Mouse (Mus musculus) cerebellum, adult 8-10 months (tissue): Measurements from ENCODE around the gene Olfr312.
A peak's percentile ranks its signal among the peaks of the same experiment; 100 is the strongest.

Experiments used
- DNase-seq: peaks from one replicate; pipeline ENCODE4 v3.0.0; 2022

The Olfr312 gene

GRCm38 (mm10) chr11:58867039-58867953 is 38.3 kb downstream of the Olfr312 start, which contains the start of gene 2810021J22Rik:
Gene 2810021J22Rik (plus strand): TSS chr11:58867216.
- peak; percentile 75 for DNase-seq

GRCm38 (mm10) chr11:58867954-58868330 is 38.9 kb downstream of the Olfr312 start:
- no peak for DNase-seq

GRCm38 (mm10) chr11:58870961-58871360 is 41.9 kb downstream of the Olfr312 start:
- no peak for DNase-seq

GRCm38 (mm10) chr11:58883756-58884155 is 54.7 kb downstream of the Olfr312 start:
- DNase-seq, result no peak
